Mouse (Mus musculus): Measurements from ENCODE around the gene Mpig6b. TPM values are rescaled to one million over a fixed set of nuclear protein-coding genes. Genes with fewer than 3 reads are reported as not detected.
A peak's percentile ranks its signal among the peaks of the same experiment; 100 is the strongest.

Mpig6b gene
- polyA plus RNA-seq, 1 experiment from 2014 or later: 0.71 TPM

DNA sequence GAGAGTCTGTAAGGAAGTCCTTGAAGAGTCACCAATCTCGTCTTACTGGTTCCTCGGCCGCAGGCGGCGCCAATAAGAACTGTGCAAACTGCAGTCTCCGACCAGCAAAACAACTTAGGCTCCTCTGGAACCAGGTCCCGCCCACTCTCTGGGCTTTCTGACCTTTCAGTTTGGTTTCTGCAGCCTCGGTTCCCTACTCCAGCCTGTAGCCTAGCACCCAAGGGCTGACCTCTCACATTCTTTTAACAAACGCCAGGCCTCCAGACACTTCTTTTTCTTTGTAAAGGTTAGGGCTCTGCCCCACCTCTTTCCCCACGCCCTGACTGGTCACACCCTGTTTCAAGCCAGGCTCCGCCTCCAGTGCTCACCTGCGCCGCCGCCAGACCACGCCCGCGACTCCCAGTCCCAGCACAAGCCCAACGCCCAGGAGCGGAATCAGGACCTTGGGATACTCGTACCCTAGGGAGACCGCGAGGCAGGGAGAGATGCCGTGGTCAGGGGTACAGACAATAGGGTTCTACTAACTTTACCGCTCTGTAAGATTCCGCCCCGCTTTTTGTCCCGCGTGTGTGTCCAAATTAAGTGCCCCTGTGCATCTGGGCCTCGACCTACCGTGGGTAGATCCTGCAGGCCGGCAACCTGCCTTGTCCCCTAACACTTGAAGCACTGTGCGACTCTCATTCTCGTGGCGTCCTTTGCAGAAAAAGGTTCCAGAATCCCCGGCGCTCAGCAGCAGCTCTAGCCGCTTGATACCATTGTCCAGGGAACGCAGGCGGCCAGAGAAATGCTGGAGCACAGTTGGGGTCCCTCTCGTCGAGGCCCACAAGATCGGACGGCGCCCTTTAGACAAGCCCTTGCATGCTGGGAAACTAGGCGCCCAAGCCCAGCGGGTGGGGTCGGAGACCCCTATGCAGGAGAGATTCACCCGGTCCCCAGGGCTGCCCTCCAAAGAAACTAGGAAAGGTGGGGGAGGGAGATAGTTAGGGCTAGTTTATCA, 735 bp downstream of the Mpig6b start, which contains the start of gene Ly6g6c:
Ly6g6c (plus strand) TSS at position 438 of the 997 bp plus-strand sequence.
- Histone ChIP-seq H3K4me1 (peaks cover 34% of the 10 kb centered on the region), H3K4me2 (replicated peaks) (peak within 1 kb of the TSS; percentile 67), H3K36me3 (peaks cover 33% of the 10 kb centered on the region), H3K4me3 (peak within 1 kb of the TSS; percentile 40), H3K9me3 (no peaks in the 10 kb centered on the region), H3K27ac (no peak within 1 kb of the TSS), H3K27me3 (peaks cover 68% of the 10 kb centered on the region), H3K9ac (peak within 1 kb of the TSS; percentile 55)
- WGBS: 2% methylated on average over 48 of the region's 48 CpGs
- peak; percentile 62 for ATAC-seq (ENCODE audit: low FRiP score, low read depth)

DNA sequence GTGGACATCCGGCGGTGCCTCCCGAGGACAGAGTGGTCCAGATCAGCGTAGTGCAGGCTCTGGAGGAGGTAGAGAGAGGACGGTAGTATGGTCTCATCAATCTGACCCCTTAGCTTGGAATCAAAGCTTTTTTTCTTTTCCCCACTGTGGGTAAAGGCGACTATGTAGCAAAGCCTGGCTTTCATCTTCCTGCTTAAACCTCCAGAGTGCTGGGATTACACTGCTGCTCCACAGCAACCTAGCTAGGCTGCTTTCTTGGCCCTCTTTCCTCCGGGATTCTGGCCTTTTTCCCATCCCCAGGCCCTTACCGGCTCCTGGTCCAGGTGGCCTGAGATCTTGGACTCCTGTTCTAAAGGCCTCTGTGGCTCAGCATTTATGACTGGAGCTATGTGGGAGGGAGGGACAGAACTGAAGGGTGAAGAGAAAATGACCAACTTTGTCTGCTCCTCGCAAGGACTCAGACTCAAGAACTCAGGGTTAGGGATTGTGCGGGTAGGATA, 1.6 kb downstream of the Mpig6b start:
- H3K27me3 ChIP-seq: peaks cover 68% of the 10 kb centered on the region
- peak overlapping the region; percentile 46; the same call in 1 of the 2 replicates for H3K9ac ChIP-seq
- peak overlapping the region; percentile 40 for H3K4me3 ChIP-seq
- no peaks in the 10 kb centered on the region for H3K9me3 ChIP-seq
- no peak overlapping the region for H3K27ac ChIP-seq
- 26% methylated on average over 10 of the region's 10 CpGs for WGBS
- peaks cover 33% of the 10 kb centered on the region for H3K36me3 ChIP-seq
- peak overlapping the region; percentile 67 for H3K4me2 ChIP-seq (replicated peaks)
- peaks cover 37% of the 10 kb centered on the region for H3K4me1 ChIP-seq
- ATAC-seq (ENCODE audit: low FRiP score, low read depth): no peak

DNA sequence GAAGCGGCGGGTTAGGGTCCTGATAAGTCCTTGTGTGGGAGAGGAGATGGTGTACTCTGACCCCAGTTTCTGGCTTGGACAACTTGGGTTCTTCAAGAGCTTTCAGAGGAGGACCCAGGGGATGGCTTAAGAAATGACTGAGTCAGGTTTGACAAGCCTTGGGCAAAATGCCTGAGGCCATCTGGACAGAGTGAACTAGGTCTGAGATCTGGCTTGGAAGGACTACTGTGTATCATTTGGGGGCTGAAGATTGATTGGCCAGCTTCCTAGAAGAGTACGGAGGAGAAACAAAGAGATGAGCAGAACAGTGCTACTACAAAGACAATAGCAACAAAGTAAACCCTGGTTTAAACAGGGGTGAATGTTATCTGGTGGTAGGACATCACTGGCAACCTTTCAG, 2.5 kb downstream of the Mpig6b start:
- peaks cover 61% of the 10 kb centered on the region for H3K27me3 ChIP-seq
- no peaks in the 10 kb centered on the region for H3K9me3 ChIP-seq
- H3K27ac ChIP-seq: no peak overlapping the region
- peaks cover 33% of the 10 kb centered on the region for H3K36me3 ChIP-seq
- H3K9ac ChIP-seq: no peak overlapping the region
- H3K4me2 ChIP-seq (replicated peaks): no peak overlapping the region
- H3K4me1 ChIP-seq: peaks cover 40% of the 10 kb centered on the region
- H3K4me3 ChIP-seq: no peak overlapping the region
- WGBS: 92% methylated on average over 3 of the region's 3 CpGs
- ATAC-seq (ENCODE audit: low FRiP score, low read depth): no peak

DNA sequence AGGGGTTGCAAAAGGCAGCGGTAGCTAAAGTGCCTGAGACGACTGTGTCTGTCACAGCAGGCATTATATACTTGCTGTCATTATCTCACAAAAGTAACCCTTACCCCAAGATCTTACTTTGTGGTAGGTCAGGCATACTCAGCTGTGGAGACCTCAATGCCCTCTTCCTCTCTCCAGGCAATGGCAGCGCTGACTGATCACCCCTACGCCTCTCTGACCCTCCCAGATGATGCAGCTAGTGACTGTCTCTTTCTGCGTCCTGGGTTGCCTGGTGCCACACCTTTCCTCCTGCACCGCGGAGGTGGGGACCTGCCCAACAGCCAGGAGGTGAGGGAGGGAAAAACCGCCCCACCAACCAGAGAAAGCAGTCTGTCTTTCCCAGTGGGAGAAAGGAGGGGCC, 4.7 kb downstream of the Mpig6b start:
- Histone ChIP-seq H3K4me1 (peaks cover 43% of the 10 kb centered on the region), H3K4me3 (peak overlapping the region; percentile 64; the same call in 1 of the 2 replicates), H3K36me3 (peaks cover 53% of the 10 kb centered on the region), H3K9ac (peak overlapping the region; percentile 80; the same call in 1 of the 2 replicates), H3K27ac (no peak overlapping the region), H3K27me3 (peaks cover 39% of the 10 kb centered on the region), H3K9me3 (no peaks in the 10 kb centered on the region), H3K4me2 (replicated peaks) (peak overlapping the region; percentile 99; the same call in 1 of the 2 replicates)
- no peak for ATAC-seq (ENCODE audit: low FRiP score, low read depth)
- WGBS: 79% methylated on average over 8 of the region's 8 CpGs

DNA sequence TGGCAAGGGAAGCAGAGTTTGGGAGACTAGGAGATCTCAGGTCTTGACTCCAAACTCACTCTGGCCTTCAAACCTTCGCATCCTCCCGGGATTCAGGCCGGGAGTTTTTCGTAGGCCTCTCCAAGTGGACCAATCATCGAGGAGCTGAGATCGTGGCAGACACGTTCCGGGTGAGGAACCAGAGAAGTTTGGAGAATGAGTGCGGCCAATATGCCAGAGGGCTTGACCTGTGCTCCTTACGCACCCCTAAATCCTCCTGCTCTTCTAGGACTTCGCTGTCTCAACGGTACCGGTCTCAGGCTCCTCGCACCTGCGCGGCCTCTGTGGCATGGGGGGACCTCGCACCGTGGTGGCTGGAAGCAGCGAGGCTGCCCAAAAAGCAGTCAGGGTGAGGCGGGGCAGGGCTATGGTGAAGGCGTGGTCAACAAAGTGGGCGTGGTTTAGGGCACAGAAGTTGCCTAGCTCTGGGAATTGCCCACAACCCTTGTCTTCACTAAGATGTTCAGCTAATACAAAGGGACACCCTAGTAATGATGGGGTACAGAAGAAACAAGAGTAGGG, 5.2 kb downstream of the Mpig6b start:
- Histone ChIP-seq H3K4me3 (peak overlapping the region; percentile 64), H3K9ac (peak overlapping the region; percentile 80), H3K27me3 (peaks cover 34% of the 10 kb centered on the region), H3K36me3 (peaks cover 58% of the 10 kb centered on the region), H3K9me3 (no peaks in the 10 kb centered on the region), H3K27ac (no peak overlapping the region), H3K4me1 (peaks cover 43% of the 10 kb centered on the region), H3K4me2 (replicated peaks) (peak overlapping the region; percentile 99)
- WGBS: 64% methylated on average over 22 of the region's 22 CpGs
- ATAC-seq (ENCODE audit: low FRiP score, low read depth): no peak

DNA sequence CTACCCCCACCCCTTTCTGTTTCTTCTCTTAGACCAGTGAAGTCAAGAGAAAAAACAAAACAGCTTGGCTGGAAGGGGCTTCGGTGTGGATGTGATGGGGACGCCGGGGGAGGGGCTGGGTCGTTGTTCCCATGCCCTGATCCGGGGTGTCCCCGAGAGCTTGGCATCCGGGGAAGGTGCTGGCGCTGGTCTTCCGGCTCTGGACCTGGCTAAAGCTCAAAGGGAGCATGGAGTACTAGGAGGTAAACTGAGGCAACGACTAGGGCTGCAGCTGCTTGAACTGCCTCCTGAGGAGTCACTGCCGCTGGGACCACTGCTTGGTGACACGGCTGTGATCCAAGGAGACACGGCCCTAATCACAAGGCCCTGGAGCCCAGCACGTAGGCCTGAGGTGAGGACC, 5.9 kb downstream of the Mpig6b start:
- no peak for ATAC-seq (ENCODE audit: low FRiP score, low read depth)
- H3K27ac ChIP-seq: peak overlapping the region; percentile 92; the same call in 1 of the 2 replicates
- 24% methylated on average over 14 of the region's 14 CpGs for WGBS

DNA sequence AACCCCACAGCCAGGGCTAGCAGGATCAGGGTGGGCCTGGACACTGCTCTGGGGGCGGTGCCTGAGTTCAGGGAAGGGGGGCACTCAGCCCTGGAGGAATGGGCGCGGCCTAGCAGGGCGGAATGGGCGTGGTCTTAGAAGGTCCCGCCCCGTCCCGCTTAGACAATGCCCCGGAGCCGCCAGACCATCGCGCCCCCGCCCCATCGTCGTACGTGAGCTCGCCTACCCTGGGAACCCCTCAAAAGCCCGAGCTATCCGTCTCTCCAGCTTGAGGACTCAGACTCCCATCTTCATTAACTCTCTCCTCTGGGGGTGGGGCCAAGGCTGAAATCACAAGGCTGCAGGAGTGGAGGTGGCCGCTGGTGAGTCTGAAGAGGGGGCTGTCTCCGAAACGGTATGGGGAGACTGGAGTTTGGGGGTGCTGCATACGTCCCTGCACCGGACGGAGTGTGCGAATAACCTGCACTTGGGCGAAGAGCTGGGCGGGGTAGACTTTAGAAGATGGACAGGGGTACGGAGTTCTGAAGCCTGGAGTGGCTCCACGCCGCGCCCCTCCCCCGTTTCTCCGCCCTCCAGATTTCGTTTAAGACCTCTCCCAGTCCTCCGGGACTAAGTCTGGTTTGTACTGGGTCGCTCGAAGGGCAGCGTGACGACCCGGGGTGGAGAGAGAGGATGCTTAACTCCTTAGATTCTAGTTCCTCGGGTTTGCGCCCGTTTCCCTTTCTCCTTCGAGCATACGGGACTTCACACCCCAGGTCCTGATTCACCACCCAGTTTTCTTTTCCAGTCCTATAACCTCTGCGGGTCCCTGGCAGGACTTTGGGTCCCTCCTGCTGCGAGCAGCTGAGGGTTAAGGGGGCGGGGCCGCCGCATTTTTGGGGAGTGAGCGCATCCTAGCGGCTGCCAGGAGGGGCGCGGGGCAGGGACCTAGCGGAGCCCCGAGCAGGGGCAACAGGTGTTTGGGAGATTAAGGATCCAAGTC, 6.8 kb downstream of the Mpig6b start, which contains the start of gene Ddah2:
Ddah2 (plus strand) TSS at position 125 of the 982 bp plus-strand sequence.
- WGBS: under 1% methylated on average over 57 of the region's 57 CpGs
- H3K4me3 ChIP-seq: peak within 1 kb of the TSS; percentile 64

More for the DNA sequence above, 5.9 kb downstream of the Mpig6b start:
- Histone ChIP-seq H3K27me3 (peaks cover 27% of the 10 kb centered on the region), H3K9me3 (no peaks in the 10 kb centered on the region), H3K4me2 (replicated peaks) (peak overlapping the region; percentile 99), H3K4me1 (peaks cover 36% of the 10 kb centered on the region), H3K9ac (peak overlapping the region; percentile 80), H3K36me3 (peaks cover 65% of the 10 kb centered on the region), H3K4me3 (peak overlapping the region; percentile 64)

DNA sequence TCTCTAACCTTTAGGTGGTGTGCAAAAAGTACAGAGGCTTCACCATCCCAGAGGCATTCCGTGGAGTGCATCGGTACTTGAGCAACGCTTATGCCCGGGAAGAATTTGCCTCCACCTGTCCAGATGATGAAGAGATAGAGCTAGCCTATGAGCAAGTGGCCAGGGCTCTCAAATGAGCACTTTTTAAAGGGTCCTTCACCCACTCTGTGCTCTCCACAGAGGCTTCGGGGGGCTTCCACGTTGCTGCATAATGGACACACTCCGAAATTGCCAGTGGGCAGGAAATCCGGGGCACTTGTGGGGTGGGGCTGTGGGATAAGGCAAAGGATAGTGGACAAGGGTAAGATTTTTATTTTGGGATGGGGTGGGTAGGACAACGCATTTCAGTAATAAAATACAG, 7.7 kb downstream of the Mpig6b start:
- peak overlapping the region; percentile 64 for H3K4me3 ChIP-seq
- H3K27ac ChIP-seq: no peak overlapping the region
- WGBS: 66% methylated on average over 9 of the region's 9 CpGs
- H3K4me2 ChIP-seq (replicated peaks): peak overlapping the region; percentile 99
- H3K9me3 ChIP-seq: no peaks in the 10 kb centered on the region
- ATAC-seq (ENCODE audit: low FRiP score, low read depth): no peak
- H3K9ac ChIP-seq: no peak overlapping the region
- H3K4me1 ChIP-seq: peaks cover 25% of the 10 kb centered on the region
- peaks cover 9% of the 10 kb centered on the region for H3K27me3 ChIP-seq
- H3K36me3 ChIP-seq: peaks cover 77% of the 10 kb centered on the region

More for the DNA sequence above, 6.8 kb downstream of the Mpig6b start, which contains the start of gene Ddah2:
- ATAC-seq (ENCODE audit: low FRiP score, low read depth): peak; percentile 91
- Histone ChIP-seq H3K9me3 (no peaks in the 10 kb centered on the region), H3K9ac (peak within 1 kb of the TSS; percentile 80), H3K27ac (peak within 1 kb of the TSS; percentile 92), H3K4me1 (peaks cover 28% of the 10 kb centered on the region), H3K36me3 (peaks cover 73% of the 10 kb centered on the region), H3K4me2 (replicated peaks) (peak within 1 kb of the TSS; percentile 99), H3K27me3 (peaks cover 18% of the 10 kb centered on the region)

DNA sequence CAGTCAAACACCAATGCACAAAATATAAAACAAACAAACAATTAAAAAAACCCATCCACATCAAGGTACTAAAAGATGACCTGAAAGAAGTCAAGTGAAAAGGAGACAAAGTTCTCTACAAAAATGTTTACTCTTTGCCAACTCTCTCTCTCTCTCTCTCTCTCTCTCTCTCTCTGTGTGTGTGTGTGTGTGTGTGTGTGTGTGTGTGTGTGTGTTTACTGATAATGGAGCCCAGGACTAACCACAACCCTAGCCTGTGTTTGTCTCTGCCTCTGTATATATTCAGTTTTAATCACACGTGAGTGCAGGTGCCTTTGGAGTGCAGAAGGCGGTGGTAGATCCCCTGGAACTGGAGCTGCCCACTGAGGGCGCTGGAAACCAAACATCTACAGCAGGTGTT, 8.9 kb downstream of the Mpig6b start:
- Histone ChIP-seq H3K4me2 (replicated peaks) (no peak overlapping the region), H3K9me3 (no peaks in the 10 kb centered on the region), H3K9ac (no peak overlapping the region), H3K4me1 (peaks cover 29% of the 10 kb centered on the region), H3K36me3 (peaks cover 77% of the 10 kb centered on the region), H3K4me3 (no peak overlapping the region), H3K27ac (no peak overlapping the region), H3K27me3 (0 out of 2 replicates have a peak, but pooled peaks cover 4% of the 10 kb centered on the region)
- ATAC-seq (ENCODE audit: low FRiP score, low read depth): no peak
- WGBS: 82% methylated on average over 3 of the region's 3 CpGs

DNA sequence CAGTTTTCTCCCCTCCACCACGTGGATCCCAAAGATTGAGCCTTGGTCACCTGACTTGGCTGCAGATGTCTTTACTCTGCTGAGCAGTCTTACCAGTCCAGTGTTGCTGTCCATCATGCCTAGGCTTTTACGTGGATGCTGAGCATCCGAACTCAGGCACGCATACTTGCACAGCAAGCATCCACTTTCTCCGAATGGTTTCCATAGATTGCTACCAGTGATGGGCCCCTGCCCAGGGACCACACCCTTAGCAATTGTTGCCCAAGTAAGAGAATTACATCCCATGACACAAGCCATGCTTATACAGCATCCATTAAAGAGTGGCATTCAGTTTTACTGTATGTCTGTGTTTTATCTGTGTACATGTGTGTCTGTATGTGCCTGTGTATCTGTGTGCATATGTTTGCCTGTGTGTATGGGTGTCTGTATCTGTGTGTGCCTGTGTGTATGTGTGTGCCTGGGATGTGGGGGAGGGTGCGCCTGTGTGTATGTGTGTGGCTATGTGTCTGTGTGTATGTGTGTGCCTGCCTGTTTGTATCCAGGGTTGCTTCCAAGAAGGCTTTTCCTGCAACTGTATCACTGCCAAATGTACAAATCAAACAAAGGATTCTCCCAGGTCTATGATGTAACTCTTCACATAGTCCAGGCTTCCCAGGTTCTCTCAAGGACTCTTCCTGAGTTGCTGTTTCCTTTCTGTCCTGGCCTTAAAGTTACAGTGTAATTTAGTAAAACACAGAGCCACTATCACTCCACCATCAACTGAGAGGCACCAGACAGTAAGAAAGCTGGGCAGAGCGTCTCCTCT, 10.1 kb downstream of the Mpig6b start:
- no peak overlapping the region for H3K27ac ChIP-seq
- no peak for ATAC-seq (ENCODE audit: low FRiP score, low read depth)
- H3K27me3 ChIP-seq: no peaks in the 10 kb centered on the region
- H3K9me3 ChIP-seq: no peaks in the 10 kb centered on the region
- H3K4me2 ChIP-seq (replicated peaks): no peak overlapping the region
- H3K4me1 ChIP-seq: peaks cover 25% of the 10 kb centered on the region
- no peak overlapping the region for H3K4me3 ChIP-seq
- peaks cover 68% of the 10 kb centered on the region for H3K36me3 ChIP-seq
- H3K9ac ChIP-seq: no peak overlapping the region
- 92% methylated on average over 7 of the region's 7 CpGs for WGBS
